Mouse (Mus musculus): ENCODE measurements at regions not wholly inside any gene's neighbourhood (a gene's known extent, or its start where the extent isn't known, plus 50 kb on each side); places are given as distances from the start of the nearest gene placed in this dataset.

DNA sequence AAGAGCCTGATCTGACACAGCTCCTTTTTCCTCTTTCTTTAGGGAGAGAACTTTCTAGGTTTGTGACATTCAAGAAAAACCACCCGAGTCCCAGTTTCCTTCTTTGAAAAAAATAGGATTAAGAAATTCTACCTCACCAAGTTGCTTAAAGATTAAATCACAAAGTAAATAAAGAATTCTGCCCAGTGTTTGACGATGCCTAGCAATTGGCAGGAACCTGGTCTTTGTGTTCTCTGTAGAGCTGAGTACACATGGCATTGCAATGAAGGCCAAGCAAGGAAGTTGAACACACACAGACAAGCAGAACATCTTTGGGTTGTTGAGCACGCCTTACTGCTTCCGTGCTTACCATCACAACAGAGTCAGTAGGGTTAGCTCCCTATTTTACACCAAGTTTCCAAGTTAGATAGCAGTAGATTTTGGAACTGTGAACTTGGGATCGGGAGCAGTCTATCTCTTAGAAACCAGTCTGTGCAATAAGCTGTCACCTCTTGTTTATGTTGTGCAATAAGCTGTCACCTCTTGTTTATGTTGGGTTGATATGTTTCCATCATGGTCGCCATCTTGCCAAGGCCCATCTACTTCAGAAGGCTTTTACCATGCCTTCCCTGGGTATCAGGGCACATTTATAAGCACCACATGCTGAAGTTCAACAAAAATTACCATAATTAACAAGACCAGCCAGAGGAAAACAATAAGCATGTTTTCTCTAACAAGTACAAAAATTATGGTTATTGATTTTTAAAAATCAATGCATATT lies 63.4 kb upstream of the Atp1b1 start:
- TF ChIP-seq EP300 (IDR thresholded peaks at IDR 0.05; ENCODE audit: low read depth) (no peak), CTCF (IDR thresholded peaks at IDR 0.05; ENCODE audit: low read depth) (no peak)
